Mouse (Mus musculus): ENCODE data around the gene Cnksr3. TPM values are rescaled to one million over a fixed set of nuclear protein-coding genes. Genes with fewer than 3 reads are reported as not detected.
A peak's percentile ranks its signal among the peaks of the same experiment; 100 is the strongest.

Gene Cnksr3
- 5.2 and 5.6 TPM in 2 replicates for polyA plus RNA-seq (2015; fragmentation: Nextera tagmentation; extraction: Ambion mirVana)

- DNase-seq (ENCODE audit: low spot score), result peak; percentile 92
Measured at GRCm38 (mm10) chr10:7211696-7212482, at the start of gene Cnksr3. Gene Cnksr3 (minus strand): TSS chr10:7212237.

GRCm38 (mm10) chr10:7260166-7261108, 48.4 kb upstream of the Cnksr3 start:
- no peak for DNase-seq (ENCODE audit: low spot score)

GRCm38 (mm10) chr10:7258607-7259006, 46.6 kb upstream of the Cnksr3 start:
- DNase-seq (ENCODE audit: low spot score), result no peak

- no peak for DNase-seq (ENCODE audit: low spot score)
Measured at GRCm38 (mm10) chr10:7250455-7250854, 38.4 kb upstream of the Cnksr3 start.

GRCm38 (mm10) chr10:7234601-7235000, 22.6 kb upstream of the Cnksr3 start:
- DNase-seq (ENCODE audit: low spot score), result no peak

- no peak for DNase-seq (ENCODE audit: low spot score)
Measured at GRCm38 (mm10) chr10:7217551-7218127, 5.6 kb upstream of the Cnksr3 start.

- no peak for DNase-seq (ENCODE audit: low spot score)
Measured at GRCm38 (mm10) chr10:7214718-7215117, 2.7 kb upstream of the Cnksr3 start.

GRCm38 (mm10) chr10:7213066-7213630, 1.1 kb upstream of the Cnksr3 start:
- no peak for DNase-seq (ENCODE audit: low spot score)

GRCm38 (mm10) chr10:7212537-7212936, 500 bp upstream of the Cnksr3 start:
- no peak for DNase-seq (ENCODE audit: low spot score)

GRCm38 (mm10) chr10:7210991-7211695, 894 bp downstream of the Cnksr3 start:
- peak; percentile 78 for DNase-seq (ENCODE audit: low spot score)

- peak; percentile 36 for DNase-seq (ENCODE audit: low spot score)
Measured at GRCm38 (mm10) chr10:7209691-7210455, 2.2 kb downstream of the Cnksr3 start.

GRCm38 (mm10) chr10:7208859-7209441, 3.1 kb downstream of the Cnksr3 start:
- DNase-seq (ENCODE audit: low spot score), result no peak

GRCm38 (mm10) chr10:7207301-7207700, 4.7 kb downstream of the Cnksr3 start:
- DNase-seq (ENCODE audit: low spot score), result no peak

GRCm38 (mm10) chr10:7206571-7206970, 5.5 kb downstream of the Cnksr3 start:
- DNase-seq (ENCODE audit: low spot score), result no peak

GRCm38 (mm10) chr10:7205576-7205975, 6.5 kb downstream of the Cnksr3 start:
- DNase-seq (ENCODE audit: low spot score), result no peak

GRCm38 (mm10) chr10:7204953-7205352, 7.1 kb downstream of the Cnksr3 start:
- no peak for DNase-seq (ENCODE audit: low spot score)

- no peak for DNase-seq (ENCODE audit: low spot score)
Measured at GRCm38 (mm10) chr10:7202576-7202975, 9.5 kb downstream of the Cnksr3 start.

GRCm38 (mm10) chr10:7200665-7201064, 11.4 kb downstream of the Cnksr3 start:
- no peak for DNase-seq (ENCODE audit: low spot score)

- no peak for DNase-seq (ENCODE audit: low spot score)
Measured at GRCm38 (mm10) chr10:7198201-7198600, 13.8 kb downstream of the Cnksr3 start.

- no peak for DNase-seq (ENCODE audit: low spot score)
Measured at GRCm38 (mm10) chr10:7197733-7198132, 14.3 kb downstream of the Cnksr3 start.
